Mouse (Mus musculus) midbrain, embryonic 11.5 days (tissue): ENCODE data around the gene Il9r. TPM values are rescaled to one million over a fixed set of nuclear protein-coding genes. Genes with fewer than 3 reads are reported as not detected.
A peak's percentile ranks its signal among the peaks of the same experiment; 100 is the strongest.

Experiments used
- ATAC-seq: fragments of 200-750 bp; cut with Nextera tagmentation; 2 replicates; pipeline ENCODE4 v1.8.0; 2017; ENCODE audit warnings: moderate TSS enrichment, moderate library complexity; ENCODE audit not compliant: low FRiP score
- DNase-seq: peaks from one replicate; pipeline ENCODE4 v3.0.0; 2015; ENCODE audit warnings: low spot score; ENCODE audit errors: missing footprints
- H3K27ac ChIP-seq: fragments of 300-500 bp; sonication (generic); 2 replicates; pipeline ENCODE4 v1.5.1; 2014; ENCODE audit warnings: low read depth, low read length
- H3K27me3 ChIP-seq: fragments of 300-500 bp; sonication (generic); 2 replicates; pipeline ENCODE4 v1.6.1; 2014; ENCODE audit warnings: mild to moderate bottlenecking, low read length, moderate library complexity, mixed read lengths; ENCODE audit not compliant: control insufficient read depth, insufficient read depth
- H3K36me3 ChIP-seq: fragments of 300-500 bp; sonication (generic); 2 replicates; pipeline ENCODE4 v1.6.1; 2014; ENCODE audit warnings: mild to moderate bottlenecking, low read length, moderate library complexity, mixed read lengths; ENCODE audit not compliant: control insufficient read depth, insufficient read depth
- H3K4me1 ChIP-seq: fragments of 300-500 bp; sonication (generic); 2 replicates; pipeline ENCODE4 v1.6.1; 2014; ENCODE audit warnings: low read length; ENCODE audit not compliant: control insufficient read depth, insufficient read depth
- H3K4me2 ChIP-seq: fragments of 300-500 bp; sonication (generic); 2 replicates; pipeline ENCODE4 v1.6.1; 2014; ENCODE audit warnings: mild to moderate bottlenecking, moderate library complexity
- H3K4me3 ChIP-seq: fragments of 300-500 bp; sonication (generic); 2 replicates; pipeline ENCODE4 v1.5.1; 2014; ENCODE audit warnings: low read depth, low read length
- H3K9ac ChIP-seq: fragments of 300-500 bp; sonication (generic); 2 replicates; pipeline ENCODE4 v1.6.1; 2014; ENCODE audit warnings: low read length
- H3K9me3 ChIP-seq: fragments of 300-500 bp; sonication (generic); 2 replicates; pipeline ENCODE4 v1.6.1; 2016; ENCODE audit warnings: low read length; ENCODE audit not compliant: control insufficient read depth
- WGBS: fragments of 180-500 bp; shearing (Covaris S2); extraction: QIAGEN DNeasy Blood & Tissue Kit; methylation state at CpG from one replicate; pipeline ENCODE4 v1.1.7; 2014; 5-methylcytosine and 5-hydroxymethylcytosine counted together
- polyA plus RNA-seq: library from polyadenylated mRNA; unstranded; fragments of >200 nt; fragmentation: Nextera tagmentation; extraction: Ambion mirVana; gene quantifications from 2 replicates; pipeline ENCODE4 v1.2.1, GENCODE M21; 2014

Il9r gene
- polyA plus RNA-seq, 1 experiment from 2014 or later = not detected

GRCm38 (mm10) chr11:32222570-32223194 is 22.6 kb upstream of the Il9r start:
- Histone ChIP-seq H3K27ac (no peak overlapping the region), H3K36me3 (no peaks in the 10 kb centered on the region), H3K9ac (peak overlapping the region; percentile 81), H3K9me3 (no peaks in the 10 kb centered on the region), H3K27me3 (peaks cover 18% of the 10 kb centered on the region), H3K4me2 (peak overlapping the region; percentile 99), H3K4me3 (peak overlapping the region; percentile 72), H3K4me1 (peaks cover 30% of the 10 kb centered on the region)
- WGBS = 9% methylated on average over 21 of the region's 21 CpGs
- ATAC-seq (no peak), DNase-seq (peak; percentile 88)

GRCm38 (mm10) chr11:32221951-32222409 is 21.9 kb upstream of the Il9r start, which contains the start of gene Rhbdf1:
Rhbdf1 (minus strand) TSS chr11:32222300.
- WGBS = under 1% methylated on average over 56 of the region's 72 CpGs
- no peaks in the 10 kb centered on the region for H3K36me3 ChIP-seq

GRCm38 (mm10) chr11:32221225-32221950 is 21.3 kb upstream of the Il9r start:
- H3K27me3 ChIP-seq = peaks cover 18% of the 10 kb centered on the region
- peak overlapping the region; percentile 99 for H3K4me2 ChIP-seq
- ATAC-seq = peak; percentile 48
- peaks cover 22% of the 10 kb centered on the region for H3K4me1 ChIP-seq
- peak; percentile 96 for DNase-seq
- under 1% methylated on average over 38 of the region's 46 CpGs for WGBS
- no peaks in the 10 kb centered on the region for H3K9me3 ChIP-seq
- peak overlapping the region; percentile 35 for H3K27ac ChIP-seq
- H3K9ac ChIP-seq = peak overlapping the region; percentile 81
- H3K36me3 ChIP-seq = no peaks in the 10 kb centered on the region
- peak overlapping the region; percentile 72 for H3K4me3 ChIP-seq

More at GRCm38 (mm10) chr11:32221951-32222409, 21.9 kb upstream of the Il9r start, which contains the start of gene Rhbdf1:
- H3K4me2 ChIP-seq = peak within 1 kb of the TSS; percentile 99
- H3K4me3 ChIP-seq = peak within 1 kb of the TSS; percentile 72
- peak within 1 kb of the TSS; percentile 35 for H3K27ac ChIP-seq
- H3K9ac ChIP-seq = peak within 1 kb of the TSS; percentile 81
- H3K4me1 ChIP-seq = peaks cover 25% of the 10 kb centered on the region
- H3K9me3 ChIP-seq = no peaks in the 10 kb centered on the region
- ATAC-seq = peak; percentile 60
- peaks cover 18% of the 10 kb centered on the region for H3K27me3 ChIP-seq
- DNase-seq = peak; percentile 94

- no peak overlapping the region for H3K27ac ChIP-seq
- H3K4me2 ChIP-seq = peak overlapping the region; percentile 99
- peak overlapping the region; percentile 72 for H3K4me3 ChIP-seq
- ATAC-seq (no peak; the same call in none of the 2 replicates), DNase-seq (no peak)
- 39% methylated on average over 10 of the region's 10 CpGs for WGBS
- peaks cover 18% of the 10 kb centered on the region for H3K27me3 ChIP-seq
- peaks cover 22% of the 10 kb centered on the region for H3K4me1 ChIP-seq
- peak overlapping the region; percentile 81 for H3K9ac ChIP-seq
- no peaks in the 10 kb centered on the region for H3K9me3 ChIP-seq
- no peaks in the 10 kb centered on the region for H3K36me3 ChIP-seq
These were observed 20.6 kb upstream of the Il9r start for GRCm38 (mm10) chr11:32220607-32221224.

GRCm38 (mm10) chr11:32219287-32219686 is 19.2 kb upstream of the Il9r start:
- Histone ChIP-seq H3K4me2 (no peak overlapping the region), H3K4me3 (no peak overlapping the region), H3K4me1 (peaks cover 22% of the 10 kb centered on the region), H3K27me3 (peaks cover 18% of the 10 kb centered on the region), H3K9me3 (no peaks in the 10 kb centered on the region), H3K27ac (no peak overlapping the region), H3K36me3 (no peaks in the 10 kb centered on the region), H3K9ac (no peak overlapping the region)
- 90% methylated on average over 10 of the region's 10 CpGs for WGBS
- DNase-seq (peak; percentile 19), ATAC-seq (no peak)

GRCm38 (mm10) chr11:32218501-32219050 is 18.5 kb upstream of the Il9r start:
- no peak overlapping the region for H3K4me3 ChIP-seq
- H3K4me2 ChIP-seq = no peak overlapping the region
- DNase-seq = peak; percentile 82
- ATAC-seq = no peak
- H3K27ac ChIP-seq = no peak overlapping the region
- H3K9me3 ChIP-seq = no peaks in the 10 kb centered on the region
- WGBS = 56% methylated on average over 6 of the region's 6 CpGs
- H3K36me3 ChIP-seq = no peaks in the 10 kb centered on the region
- H3K27me3 ChIP-seq = peaks cover 17% of the 10 kb centered on the region
- H3K9ac ChIP-seq = peak overlapping the region; percentile 20; the same call in 1 of the 2 replicates
- peaks cover 22% of the 10 kb centered on the region for H3K4me1 ChIP-seq

GRCm38 (mm10) chr11:32216851-32217250 is 16.8 kb upstream of the Il9r start:
- Histone ChIP-seq H3K9me3 (no peaks in the 10 kb centered on the region), H3K4me3 (no peak overlapping the region), H3K9ac (no peak overlapping the region), H3K27ac (no peak overlapping the region), H3K4me2 (no peak overlapping the region), H3K4me1 (peaks cover 13% of the 10 kb centered on the region), H3K36me3 (no peaks in the 10 kb centered on the region), H3K27me3 (peaks cover 3% of the 10 kb centered on the region; the same call in 1 of the 2 replicates)
- 23% methylated on average over 8 of the region's 8 CpGs for WGBS
- ATAC-seq (peak; percentile 30; the same call in 1 of the 2 replicates), DNase-seq (peak; percentile 96)

GRCm38 (mm10) chr11:32215372-32216162 is 15.5 kb upstream of the Il9r start:
- H3K27ac ChIP-seq = no peak overlapping the region
- H3K36me3 ChIP-seq = no peaks in the 10 kb centered on the region
- DNase-seq (peak; percentile 26), ATAC-seq (no peak)
- no peak overlapping the region for H3K9ac ChIP-seq
- peaks cover 3% of the 10 kb centered on the region; the same call in 1 of the 2 replicates for H3K4me1 ChIP-seq
- H3K9me3 ChIP-seq = no peaks in the 10 kb centered on the region
- no peaks in the 10 kb centered on the region for H3K27me3 ChIP-seq
- no peak overlapping the region for H3K4me3 ChIP-seq
- H3K4me2 ChIP-seq = no peak overlapping the region
- 95% methylated on average over 18 of the region's 18 CpGs for WGBS
